8 mouse cellular contexts compared by ENCODE assay signal in the genomic region with DNA sequence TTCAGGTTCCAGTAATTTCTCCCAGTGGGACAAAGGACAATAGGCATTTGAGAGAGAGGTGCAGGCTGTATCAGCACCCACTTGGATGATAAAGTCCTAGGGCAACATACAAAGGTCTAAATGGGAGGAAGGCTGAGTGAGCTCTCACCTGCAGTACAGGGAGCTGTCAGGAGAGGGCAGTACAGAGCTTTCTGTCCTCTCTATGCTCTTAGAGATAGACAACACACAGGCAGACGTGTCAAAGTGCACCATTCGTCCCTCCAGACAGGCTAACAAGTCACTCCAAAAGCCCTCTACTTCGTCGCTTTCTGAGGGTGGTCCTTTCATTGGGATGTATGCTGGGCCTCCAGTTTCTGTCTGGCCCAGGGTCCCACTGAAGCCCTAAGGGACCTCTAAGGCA.
DNase-seq lines count a peak whose midpoint lies in the region; ATAC-seq and TF ChIP-seq lines count a peak whose summit lies in the region.

No protein-coding gene starts in this region.

- H3K9me3 ChIP-seq in lung, embryonic 14.5 days (ENCODE audit: low read depth, low read length) = no peaks in the 10 kb centered on the region

- no peak overlapping the region for H3K4me2 ChIP-seq in lung, embryonic 14.5 days

- no peak overlapping the region for H3K4me3 ChIP-seq in left cerebral cortex, adult 2 months
- no peak overlapping the region for H3K4me3 ChIP-seq in lung, embryonic 14.5 days (ENCODE audit: low read depth, low read length)

- no peaks in the 10 kb centered on the region; the same call in 1 of the 2 replicates for H3K4me1 ChIP-seq in lung, embryonic 14.5 days (ENCODE audit: insufficient read depth)

- H3K36me3 ChIP-seq in lung, embryonic 14.5 days (ENCODE audit: insufficient read depth) = no peaks in the 10 kb centered on the region
- no peaks in the 10 kb centered on the region for H3K36me3 ChIP-seq in splenic B cell, adult 2 months (ENCODE audit: control insufficient read depth, insufficient read depth, low read length, poor library complexity, severe bottlenecking)

- no peaks in the 10 kb centered on the region for H3K27me3 ChIP-seq in lung, embryonic 14.5 days (ENCODE audit: insufficient read depth, low read length)
- H3K27me3 ChIP-seq in splenic B cell, adult 2 months (ENCODE audit: control insufficient read depth, insufficient read depth, low read length, poor library complexity, severe bottlenecking) = no peaks in the 10 kb centered on the region

- DNase-seq in adrenal gland, adult 18-20 months (ENCODE audit: low spot score in 2 of 2) = peak; percentile 29 to 47
- DNase-seq in adrenal gland, postnatal 4 days (ENCODE audit: low spot score in 2 of 2) = no peak
- DNase-seq in left cerebral cortex, adult 2 months (ENCODE audit: extremely low spot score in 1 of 2, low spot score in 2 of 2) = peak; percentile 47 to 70
- DNase-seq in left cerebral cortex, adult 11 months (ENCODE audit: low spot score) = no peak
- peak; percentile 42 to 62 for DNase-seq in adrenal gland, postnatal 36 days
- DNase-seq in gastrocnemius, postnatal 10 days = peak; percentile 70
- DNase-seq in lung, embryonic 14.5 days = peak; percentile 72
- DNase-seq in splenic B cell, adult 2 months (ENCODE audit: low read depth, low spot score) = peak; percentile 33

- no peak for ATAC-seq in lung, embryonic 14.5 days (ENCODE audit: insufficient read depth)

- intact Hi-C loops in left cerebral cortex, adult 2 months (cut with DNase I) = loop anchor here (5.0 kb wide), 1 partner anchor 437 kb away; no protein-coding TSS in a partner anchor

- TF ChIP-seq CTCF in left cerebral cortex, adult 2 months (IDR thresholded peaks at IDR 0.05) = peak; percentile 76
- peak; percentile 77 for TF ChIP-seq CTCF in lung, embryonic 14.5 days (IDR thresholded peaks at IDR 0.05; ENCODE audit: low read depth)

- no peak overlapping the region for H3K27ac ChIP-seq in left cerebral cortex, adult 2 months
- no peak overlapping the region for H3K27ac ChIP-seq in lung, embryonic 14.5 days (ENCODE audit: low read depth)

- 29% methylated on average over 4 of the region's 4 CpGs for WGBS in lung, embryonic 14.5 days

- H3K9ac ChIP-seq in lung, embryonic 14.5 days = no peak overlapping the region

Comparison
In these comparisons a context has a peak if more than half of its experiments do, and no peak if none do; other contexts are left out.
1. DNase-seq: peak in adrenal gland, adult 18-20 months (2 of 2), left cerebral cortex, adult 2 months (2 of 2), adrenal gland, postnatal 36 days (2 of 2), gastrocnemius, postnatal 10 days (single experiment), lung, embryonic 14.5 days (single experiment) and splenic B cell, adult 2 months (single experiment); none in adrenal gland, postnatal 4 days (0 of 2) and left cerebral cortex, adult 11 months (single experiment).